Mouse (Mus musculus) liver (tissue): ENCODE data around the gene Rap1gds1.

Experiments used
- DNase-seq: peaks from one replicate; pipeline ENCODE4 v3.0.0-alpha.2; 2020; ENCODE audit warnings: mixed read lengths

Rap1gds1 gene

GRCm38 (mm10) chr3:138876418-138876817 is 198.6 kb downstream of the Rap1gds1 start:
- no peak for DNase-seq

- DNase-seq = no peak
Observed at GRCm38 (mm10) chr3:138875936-138876335, 199.1 kb downstream of the Rap1gds1 start.
